Mouse (Mus musculus) adrenal gland, adult 8-10 months (tissue): Measurements from ENCODE around the gene Arid5b. TPM values are rescaled to one million over a fixed set of nuclear protein-coding genes. Genes with fewer than 3 reads are reported as not detected.

Experiments
- DNase-seq: peaks from one replicate; pipeline ENCODE4 v3.0.0; 2022
- total RNA-seq, 4 experiments: library from RNA; stranded (reverse); gene quantifications; 2 replicates each; pipeline ENCODE4 v1.2.4; 2022

Gene Arid5b
- 10 to 100 TPM; 22.5 to 34.7 (median 29.4) TPM for total RNA-seq

DNA sequence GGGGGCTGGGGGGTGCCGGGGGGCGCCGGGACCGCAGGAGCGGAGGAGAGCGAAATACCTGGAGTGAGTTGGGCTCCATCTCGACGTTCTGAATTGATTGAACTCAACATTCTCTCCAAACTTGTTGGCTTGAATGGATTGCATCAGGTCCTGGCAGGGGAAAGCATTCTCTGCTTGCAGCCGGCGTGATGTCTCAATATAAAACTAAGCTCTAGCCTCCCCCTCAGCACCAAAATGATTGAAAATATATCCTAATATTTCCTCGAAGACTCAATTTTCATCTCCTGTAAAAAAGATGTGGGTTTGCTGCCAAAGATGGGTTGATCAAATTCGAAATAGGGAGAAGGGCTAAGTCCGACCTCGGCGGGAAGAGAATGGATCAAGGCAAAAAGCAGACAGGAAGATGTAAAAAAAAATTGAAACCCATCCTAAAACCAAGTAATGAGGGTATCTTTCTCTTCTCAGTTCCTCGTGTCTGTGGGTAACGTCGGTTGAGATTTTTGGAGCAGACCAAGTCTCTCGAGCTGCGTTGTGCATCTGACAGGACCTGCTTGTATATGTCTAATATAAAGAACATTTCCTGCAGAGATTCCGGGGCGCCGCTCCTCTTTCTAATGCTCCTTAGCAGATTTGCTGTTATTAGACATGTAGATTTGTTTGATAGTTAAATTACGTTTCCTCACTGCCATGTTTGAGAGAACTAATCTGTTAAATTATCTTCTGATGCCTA lies at the start of gene Arid5b:
Gene Arid5b, minus strand, starts transcription at position 109 of the 730 bp plus-strand sequence.
- DNase-seq: no peak

- DNase-seq: no peak
Measured at GRCm38 (mm10) chr10:68325378-68325777, 46.8 kb upstream of the Arid5b start.

GRCm38 (mm10) chr10:68324061-68324460 lies 45.5 kb upstream of the Arid5b start:
- no peak for DNase-seq

DNA sequence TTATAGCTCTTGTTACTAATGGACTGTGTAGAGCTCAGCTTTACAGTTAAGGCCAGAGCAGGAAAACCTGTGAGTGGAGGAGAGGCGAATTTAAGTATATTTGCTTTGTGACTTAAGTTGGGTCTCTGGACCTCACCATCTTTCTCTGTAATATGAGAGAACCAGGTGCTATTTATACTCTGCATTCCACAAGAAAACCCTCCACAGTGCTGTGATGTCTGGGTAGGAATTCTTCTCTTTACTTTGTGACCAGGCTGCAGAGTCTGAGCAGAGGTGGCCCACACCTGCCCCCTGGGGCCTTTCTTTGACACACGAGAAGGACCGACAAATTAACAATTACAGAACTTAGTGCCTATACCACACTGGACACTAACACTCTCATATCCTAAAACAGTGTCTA lies 44.6 kb upstream of the Arid5b start:
- DNase-seq: no peak

- no peak for DNase-seq
Measured at GRCm38 (mm10) chr10:68320986-68321385, 42.4 kb upstream of the Arid5b start.

- DNase-seq: no peak
Measured at GRCm38 (mm10) chr10:68320496-68320895, 42.0 kb upstream of the Arid5b start.

- no peak for DNase-seq
Measured at GRCm38 (mm10) chr10:68319438-68319837, 40.9 kb upstream of the Arid5b start.

GRCm38 (mm10) chr10:68318438-68318979 lies 40.0 kb upstream of the Arid5b start:
- DNase-seq: no peak

DNA sequence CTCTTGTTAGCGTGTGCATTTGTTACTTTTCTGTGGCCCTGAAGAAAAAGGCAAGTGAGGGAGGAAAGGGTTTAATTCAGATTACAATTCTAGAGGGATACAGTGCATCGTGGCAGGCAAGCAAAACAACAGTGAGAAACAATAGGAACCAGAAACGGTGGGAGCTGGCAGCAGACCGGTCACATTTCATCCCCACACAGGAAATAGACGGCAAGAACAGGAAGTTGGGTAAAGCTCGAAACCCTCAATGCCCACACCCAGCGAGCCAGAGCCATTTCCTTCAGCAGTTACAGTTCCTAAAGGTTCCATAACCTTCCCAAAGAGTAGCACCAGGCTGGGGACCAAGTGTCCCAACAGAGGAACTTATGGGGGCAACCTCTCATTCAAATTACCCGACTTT lies 34.2 kb upstream of the Arid5b start:
- no peak for DNase-seq

DNA sequence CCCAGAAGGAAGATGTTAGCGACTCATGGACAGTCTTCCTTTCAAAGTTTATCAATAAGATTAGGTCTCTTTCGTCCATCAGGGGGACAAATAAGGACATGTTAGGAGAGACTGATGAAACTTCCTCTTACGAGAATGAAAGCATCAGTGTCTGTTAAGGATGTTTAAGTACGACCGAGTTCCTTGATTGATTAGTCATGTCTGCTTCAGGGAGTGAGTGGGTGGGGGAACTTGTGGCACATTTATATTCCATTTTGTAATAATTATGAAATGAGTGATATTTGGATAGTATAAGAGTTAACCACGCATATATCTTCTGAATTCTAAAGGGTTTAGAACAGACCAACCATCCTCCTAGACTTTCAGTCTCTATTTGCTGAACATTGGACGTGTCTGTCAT lies 22.5 kb upstream of the Arid5b start:
- no peak for DNase-seq

DNA sequence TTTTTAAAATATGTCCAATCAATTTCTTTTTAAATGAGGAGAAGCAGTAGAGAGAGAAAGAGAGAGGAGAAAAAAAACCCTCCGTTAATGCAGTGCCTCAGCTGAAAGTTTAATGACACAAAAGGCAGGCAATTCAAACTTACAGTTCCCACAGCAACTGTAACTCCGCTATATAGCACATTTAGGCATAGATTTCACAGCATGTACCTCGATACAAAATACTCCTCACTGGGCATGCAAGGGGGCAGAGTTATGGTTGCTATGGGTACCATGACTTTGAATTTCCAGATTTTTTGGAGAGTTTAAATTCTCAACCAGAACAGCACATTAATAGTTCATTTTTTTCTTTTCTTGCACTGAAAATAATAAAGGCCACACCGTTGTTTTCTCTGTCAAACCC lies 10.9 kb upstream of the Arid5b start:
- DNase-seq: no peak

DNA sequence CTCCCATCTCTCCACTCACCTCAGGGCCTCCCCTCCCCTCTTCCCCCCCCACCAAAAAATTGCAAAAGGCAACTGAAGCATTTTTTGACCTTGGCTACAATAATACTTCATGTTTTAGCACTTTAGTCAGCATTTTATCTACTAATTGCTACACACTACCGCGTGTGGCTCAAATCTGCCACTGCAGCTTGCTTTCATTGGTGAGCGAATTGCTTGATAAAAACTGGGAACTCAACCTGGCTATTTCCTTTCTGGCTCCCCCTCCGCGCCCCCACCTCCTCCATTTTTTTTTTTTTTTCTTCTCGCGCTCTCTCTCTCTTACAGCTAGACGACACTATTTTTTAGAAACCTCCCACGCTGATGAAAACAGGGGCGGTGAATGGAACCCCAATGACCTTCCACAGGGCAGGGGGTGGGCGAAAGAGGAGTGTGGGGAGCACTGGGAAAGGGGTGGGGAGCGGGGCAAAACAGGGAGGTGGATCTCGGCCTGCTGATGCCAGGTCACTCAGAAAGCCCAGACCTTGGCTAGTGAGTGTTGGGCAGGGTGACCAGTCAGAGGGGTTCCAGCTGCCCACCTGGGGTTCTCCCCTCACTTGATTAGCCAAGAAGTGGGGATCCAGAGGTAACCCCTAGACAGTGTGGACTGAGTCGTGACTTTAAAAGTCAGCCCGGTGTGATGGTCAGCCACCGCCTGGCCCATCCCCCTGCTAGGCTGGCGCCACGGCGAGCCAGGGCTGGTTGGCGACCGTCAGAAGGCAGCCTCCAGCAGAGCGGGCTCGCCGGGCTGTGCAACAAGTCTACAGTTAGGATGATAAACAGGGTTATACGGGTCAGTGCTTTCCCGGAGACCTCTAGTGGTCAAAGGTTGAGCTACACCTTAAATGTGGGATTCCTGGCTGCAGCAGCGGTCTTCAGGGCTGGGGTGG lies 4.2 kb upstream of the Arid5b start:
- peak; percentile 85 for DNase-seq

- DNase-seq: no peak
Measured at GRCm38 (mm10) chr10:68281775-68282106, 3.2 kb upstream of the Arid5b start.

DNA sequence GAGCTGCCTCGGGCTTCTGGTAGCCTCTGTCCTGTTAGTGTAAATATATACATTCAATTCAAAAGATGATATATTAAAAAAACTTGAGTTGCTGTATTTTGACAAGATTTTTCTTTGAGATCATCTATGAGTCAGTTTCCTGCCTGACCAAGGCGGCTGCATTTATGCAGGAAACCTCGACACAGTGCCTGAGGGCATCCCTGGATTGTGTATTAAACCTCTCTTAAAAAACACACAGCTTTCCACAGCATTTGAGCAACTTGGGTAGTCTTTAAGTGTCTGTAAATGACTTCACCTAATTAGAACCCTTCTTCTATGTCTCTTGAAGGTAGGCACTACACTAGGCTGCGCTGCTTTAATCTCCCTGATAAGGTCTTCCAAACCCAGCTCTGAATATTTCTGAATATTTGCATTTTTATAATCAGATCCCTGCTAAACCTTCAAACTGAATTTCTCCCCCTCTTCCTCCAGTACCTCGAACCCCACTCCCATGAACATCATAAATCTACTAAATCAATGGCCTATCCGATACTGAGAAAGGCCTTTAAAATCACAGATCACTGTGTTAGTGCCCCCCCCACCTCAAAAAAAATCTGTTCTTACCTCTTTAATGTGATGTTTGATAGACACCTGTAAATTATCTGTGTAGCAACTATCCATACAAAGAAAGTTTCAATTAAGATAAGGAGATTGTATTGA lies 2.7 kb upstream of the Arid5b start:
- no peak for DNase-seq

DNA sequence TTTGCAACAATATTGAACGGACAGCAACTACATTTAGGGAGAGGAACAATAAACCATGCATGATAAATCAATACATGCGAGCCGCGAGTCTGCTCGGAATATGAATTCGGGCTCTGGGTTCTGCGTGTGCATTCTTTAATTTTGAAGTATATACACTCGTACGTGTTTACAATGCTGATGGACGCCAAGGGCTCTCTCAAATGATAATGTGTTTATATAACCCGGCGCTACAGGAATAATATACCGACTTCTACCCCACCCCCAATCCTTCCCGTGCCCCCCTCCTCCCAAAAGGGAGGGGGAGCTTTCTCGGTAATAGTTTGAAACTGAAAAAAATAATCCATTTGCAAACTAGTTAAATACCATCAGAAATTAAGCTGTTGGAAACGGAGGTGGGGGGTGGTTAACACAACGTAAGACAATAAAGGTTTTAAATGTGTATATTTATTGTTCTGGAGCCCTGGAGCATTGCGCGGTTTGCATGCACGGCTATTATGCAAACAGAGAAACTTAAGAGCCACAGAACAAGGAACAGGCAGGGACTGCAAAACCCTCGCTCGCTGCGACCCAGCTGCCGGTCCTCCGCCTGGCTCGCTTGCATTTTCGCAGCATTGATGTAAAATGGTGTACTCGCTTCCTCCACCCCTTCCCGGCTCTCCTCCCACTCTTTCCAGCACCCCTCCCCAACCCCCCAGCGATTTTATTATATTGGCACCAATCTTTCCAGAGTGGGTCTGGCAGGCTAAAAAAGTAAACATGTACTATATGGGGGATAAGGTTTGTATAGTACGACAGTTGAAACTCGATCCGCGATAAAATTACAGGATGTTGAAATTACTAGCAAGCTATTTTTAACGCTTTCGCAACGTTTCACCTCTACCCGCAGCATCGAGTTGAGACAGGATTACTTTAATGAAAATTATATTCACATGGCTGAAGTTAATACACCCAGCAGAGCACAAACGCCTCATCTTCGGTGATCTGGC lies 1.3 kb upstream of the Arid5b start:
- DNase-seq: peak; percentile 57

DNA sequence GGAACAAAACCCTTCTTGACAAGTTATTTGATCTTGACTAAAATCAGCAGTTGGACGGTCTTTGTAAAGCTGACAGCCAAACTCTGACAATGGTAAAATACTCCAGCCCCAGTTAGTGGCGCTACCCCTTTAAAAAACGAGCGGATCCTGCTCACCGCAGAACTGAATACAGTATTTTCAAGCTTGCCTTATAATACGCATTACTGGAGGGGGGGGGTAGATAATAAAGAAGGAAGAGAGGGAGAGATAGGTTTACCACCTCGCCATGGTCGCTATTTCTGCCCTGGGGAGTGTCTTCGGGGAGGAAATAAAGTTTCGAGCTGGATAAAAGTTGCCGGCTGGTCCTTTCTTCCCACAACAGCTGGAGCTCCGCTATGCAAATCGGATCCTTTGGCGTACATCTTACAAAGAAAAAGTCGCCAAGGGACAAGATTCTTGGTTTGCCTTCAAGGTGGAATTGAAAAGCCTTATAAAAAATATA lies 829 bp downstream of the Arid5b start:
- DNase-seq: no peak

DNA sequence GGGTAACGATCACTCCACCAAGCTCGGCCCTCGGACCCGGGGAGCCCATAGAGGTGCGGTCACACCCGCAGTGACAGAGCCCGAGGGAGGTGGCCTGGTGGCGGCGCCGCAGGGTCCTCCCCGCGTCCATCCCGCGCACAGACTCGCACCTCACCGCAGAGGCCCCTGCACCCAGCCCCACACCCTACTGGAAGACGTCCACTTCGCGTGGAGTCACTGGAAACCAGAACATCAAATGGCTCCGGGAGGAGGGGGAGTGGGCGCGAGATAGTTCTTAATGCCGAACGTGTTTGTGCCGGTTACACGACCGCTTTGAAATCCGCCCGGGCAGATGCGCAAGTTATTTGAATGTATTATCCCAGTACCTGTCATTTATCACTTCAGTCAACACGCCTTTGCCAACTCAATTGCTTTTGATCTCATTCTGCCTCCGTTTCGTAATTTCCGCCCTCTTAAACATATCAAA lies 1.5 kb downstream of the Arid5b start:
- peak; percentile 61 for DNase-seq

DNA sequence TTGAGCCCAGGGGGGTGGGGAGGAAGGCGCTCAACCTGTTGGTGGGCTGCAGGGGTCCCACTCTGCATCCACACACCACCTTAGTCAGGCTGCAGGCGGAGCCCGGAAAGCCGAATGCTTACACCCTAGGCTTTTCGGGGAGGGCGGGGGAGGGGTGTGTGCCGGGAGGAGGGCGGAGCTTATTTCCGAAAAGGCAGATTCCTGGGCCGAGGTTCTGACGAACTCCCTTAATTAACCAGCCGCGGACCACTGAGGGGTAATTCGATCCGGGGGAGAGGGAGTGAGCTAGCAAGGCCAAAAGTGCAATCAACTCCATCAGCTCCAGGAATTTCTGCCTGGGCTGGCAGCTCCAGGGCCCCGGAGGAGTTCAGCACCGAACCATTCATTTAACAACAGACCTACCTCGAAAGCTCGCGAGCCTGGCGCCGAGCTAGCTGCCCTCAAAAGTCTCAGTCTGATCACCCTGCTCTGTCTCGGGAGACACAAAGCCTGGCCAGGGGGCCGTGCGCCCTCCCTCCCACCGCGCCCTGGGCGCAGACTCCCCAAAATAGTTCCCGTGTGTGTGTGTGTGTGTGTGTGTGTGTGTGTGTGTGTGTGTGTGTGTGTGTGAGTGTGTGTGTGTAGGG lies 2.1 kb downstream of the Arid5b start:
- DNase-seq: peak; percentile 67

DNA sequence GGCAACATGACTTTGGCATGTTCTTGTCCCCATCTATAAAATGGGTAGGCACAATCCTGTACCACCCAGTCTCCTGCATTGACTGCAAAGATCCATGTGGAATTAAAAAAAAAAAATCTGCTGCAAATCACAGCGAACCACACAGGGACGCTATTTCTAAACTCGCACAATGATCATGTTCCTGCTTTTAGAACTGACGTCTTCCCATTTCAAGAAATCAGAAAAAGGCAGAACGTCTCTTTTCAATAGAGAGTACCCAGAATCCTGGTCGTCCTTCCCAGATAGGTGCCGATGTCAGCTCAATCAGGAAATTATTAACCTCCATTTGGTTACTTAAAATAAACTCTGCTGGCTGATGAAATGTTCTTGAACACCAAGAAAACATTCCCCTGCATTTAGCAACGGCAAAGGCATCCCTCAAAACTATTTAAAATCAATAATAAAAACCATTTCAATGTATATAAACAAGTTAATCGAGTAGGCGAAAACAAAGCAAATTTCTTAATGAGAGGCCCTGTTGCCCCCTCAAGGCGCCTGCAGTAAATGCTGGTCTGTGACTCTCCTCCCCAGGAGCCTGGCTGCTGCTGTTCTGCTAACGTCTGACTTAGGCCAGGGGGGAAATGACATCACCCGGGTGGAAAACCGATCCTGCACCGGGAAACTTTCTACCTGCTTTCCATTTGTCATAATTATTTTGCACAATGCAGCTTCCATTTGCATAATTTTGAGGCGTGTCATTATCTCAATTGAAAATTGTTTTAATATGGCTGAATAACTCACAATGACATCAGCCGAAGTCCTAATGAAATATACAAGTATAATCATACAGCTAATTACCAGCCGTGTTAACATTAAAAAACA lies 3.4 kb downstream of the Arid5b start:
- DNase-seq: no peak

DNA sequence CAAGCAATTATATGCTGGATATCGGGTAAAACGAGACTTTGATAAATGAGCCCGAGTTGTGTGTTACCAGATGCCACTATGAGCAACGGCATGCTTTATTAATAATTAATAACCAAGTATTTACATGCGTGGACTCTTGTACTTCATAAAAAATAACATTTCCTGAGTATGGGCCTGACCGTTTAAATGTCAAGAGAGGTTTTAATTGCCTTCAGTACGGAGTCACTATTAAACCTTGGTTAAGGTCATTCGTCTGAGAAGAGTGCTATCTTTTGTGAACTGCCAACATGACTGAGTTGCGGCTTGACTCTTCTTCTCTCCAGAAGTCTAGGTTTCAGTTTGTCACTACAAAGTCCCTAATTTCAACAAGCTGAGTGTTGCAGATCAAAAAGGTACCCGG lies 8.8 kb downstream of the Arid5b start:
- DNase-seq: no peak
